Mouse (Mus musculus) cerebellum, adult (tissue): Measurements from ENCODE around the gene Mmp24.
"Not testable (repeated sequence)": the region's sequence is repeated elsewhere in the genome, so short reads cannot be mapped to it uniquely, and the experiment has no call there.

Experiments
- ATAC-seq: cut with Nextera tagmentation; 2 replicates; pipeline ENCODE4 v1.9.2; 2017; ENCODE audit warnings: mild to moderate bottlenecking, moderate library complexity, mixed read lengths; ENCODE audit not compliant: insufficient number of reproducible peaks, low FRiP score, low TSS enrichment

The Mmp24 gene

DNA sequence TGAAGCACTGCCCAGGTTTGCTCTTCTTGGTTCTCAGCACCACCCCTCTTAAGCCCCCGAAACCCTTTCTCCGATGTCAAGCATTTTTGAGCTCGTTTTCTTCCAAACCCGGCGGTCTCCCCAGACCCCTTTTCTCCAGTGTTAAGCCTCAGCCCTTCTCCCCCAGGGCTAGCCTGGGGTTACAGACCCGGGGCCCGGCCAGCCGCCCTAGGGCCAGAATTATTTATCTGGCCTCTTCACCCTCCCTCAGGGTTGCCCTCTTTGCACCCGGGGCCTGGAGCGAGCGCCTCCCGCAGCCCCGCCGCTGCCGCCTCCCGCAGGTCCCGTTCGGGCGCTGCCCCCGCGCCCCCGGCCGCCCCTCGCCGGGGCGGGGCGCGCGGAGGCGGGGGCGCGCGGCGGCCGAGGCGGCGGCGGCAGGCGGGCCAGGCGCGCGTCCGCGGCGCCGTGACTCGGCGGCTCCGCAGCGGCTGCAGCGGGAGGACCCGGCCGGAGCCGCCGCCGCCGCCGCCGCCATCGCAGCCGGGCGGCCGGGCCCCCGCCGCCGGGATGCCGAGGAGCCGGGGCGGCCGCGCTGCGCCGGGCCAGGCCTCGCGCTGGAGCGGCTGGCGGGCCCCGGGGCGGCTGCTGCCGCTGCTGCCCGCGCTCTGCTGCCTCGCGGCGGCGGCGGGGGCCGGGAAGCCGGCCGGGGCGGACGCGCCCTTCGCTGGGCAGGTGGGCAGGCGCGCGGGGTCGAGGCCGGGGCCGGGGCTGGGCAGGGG is at the start of gene Mmp24:
TSS of gene Mmp24 (plus strand) at position 416 of the 758 bp plus-strand sequence.
- no peak for ATAC-seq

GRCm38 (mm10) chr2:155726302-155726701 is 48.8 kb upstream of the Mmp24 start:
- no peak for ATAC-seq

DNA sequence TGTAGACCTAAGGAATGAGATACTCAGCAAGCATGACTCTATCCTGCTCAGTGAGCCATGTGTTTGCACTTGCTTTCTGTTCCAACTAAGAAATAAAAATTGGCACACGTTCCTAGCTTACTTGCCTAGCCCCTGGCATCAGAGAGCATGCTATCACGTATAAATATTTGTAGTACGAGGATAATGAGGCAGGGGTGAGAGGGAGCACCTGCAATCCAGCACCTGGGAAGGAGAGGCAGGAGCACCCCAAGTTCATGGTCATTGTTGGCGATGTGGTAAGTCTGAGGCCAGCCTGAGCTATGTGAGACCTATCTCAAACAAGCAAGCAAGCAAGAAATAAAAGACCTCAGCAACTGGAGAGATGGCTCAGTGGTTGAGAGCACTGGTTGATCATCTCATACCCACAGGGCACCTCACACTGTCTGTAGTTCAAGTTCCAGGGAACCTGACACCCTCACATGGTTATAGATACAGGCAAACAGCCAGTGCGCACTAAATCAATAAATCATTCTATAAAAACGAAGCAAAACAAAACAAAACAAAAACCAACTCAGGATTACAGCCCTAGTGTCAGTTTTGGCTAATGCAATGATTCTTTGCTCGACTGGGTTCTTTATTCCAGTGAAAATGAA is 47.3 kb upstream of the Mmp24 start:
- no peak for ATAC-seq

DNA sequence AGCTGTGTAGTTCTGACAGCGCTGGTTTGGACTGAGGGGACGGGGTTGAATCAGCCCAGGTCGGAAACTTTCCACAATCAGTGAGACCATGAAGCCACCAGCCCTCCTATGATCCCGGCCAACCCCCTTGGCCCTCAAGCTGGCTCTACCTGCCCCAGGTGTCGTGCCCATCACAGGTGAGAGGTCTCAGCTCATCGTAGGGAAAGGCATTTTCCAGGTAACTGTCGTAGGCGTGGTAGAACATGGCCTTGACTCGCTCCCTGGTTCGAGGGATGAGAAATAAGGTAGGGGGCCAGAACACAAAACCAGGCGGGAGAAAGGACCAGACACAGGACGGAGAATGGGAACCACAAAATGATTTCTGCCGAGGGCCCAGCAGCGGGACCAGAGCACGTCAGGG is 46.4 kb upstream of the Mmp24 start:
- ATAC-seq: no peak

DNA sequence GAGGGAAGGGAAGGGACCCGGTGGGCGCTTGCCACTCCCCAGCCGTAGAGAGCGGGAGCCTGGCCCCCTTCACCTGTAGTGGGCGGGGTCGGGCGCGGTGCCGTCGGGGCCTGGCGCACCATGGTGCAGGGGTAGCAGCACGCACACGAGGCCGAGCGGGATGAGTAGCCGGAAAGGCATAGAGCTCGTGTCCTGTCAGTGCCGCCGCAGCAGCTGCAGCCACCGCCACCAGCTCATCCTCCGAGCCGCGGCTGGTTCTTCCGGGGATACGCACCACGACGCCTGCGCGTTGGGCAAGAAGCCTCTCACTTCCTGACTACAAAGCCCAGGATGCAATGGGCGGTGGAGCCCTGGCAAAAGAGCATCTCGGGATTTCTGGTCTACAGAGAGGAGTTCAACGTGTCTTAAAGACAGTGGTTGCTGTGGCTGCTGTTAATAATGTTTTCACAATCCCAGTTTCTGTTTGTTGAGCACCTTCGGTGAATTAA is 45.9 kb upstream of the Mmp24 start, which contains the start of gene Edem2:
TSS of gene Edem2 (minus strand) at position 318 of the 488 bp plus-strand sequence.
- ATAC-seq: peak; percentile 95

DNA sequence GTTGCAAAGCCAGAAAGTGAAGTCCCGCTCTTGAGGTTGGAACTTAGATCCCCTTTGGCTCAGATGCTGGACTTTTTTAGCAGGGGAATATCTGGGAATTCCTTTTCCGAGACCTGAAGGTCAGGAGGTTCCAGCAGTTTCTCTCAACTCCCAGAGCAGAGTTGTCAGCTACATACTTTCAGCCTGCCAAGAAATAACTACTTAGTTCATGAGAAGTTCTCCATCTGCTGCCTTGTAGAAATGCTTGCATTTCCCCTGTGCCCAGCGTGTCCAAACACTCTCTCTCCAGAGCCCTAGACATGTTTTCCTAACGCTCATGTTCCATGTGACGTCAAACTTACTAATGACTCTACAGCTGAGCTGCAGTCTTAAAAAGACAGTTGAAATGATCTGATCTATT is 40.1 kb upstream of the Mmp24 start:
- no peak for ATAC-seq

- not testable (repeated sequence) for ATAC-seq
Measured at GRCm38 (mm10) chr2:155735766-155736165, 39.4 kb upstream of the Mmp24 start, which contains the start of gene Gm17581. Gene Gm17581, minus strand, starts transcription at chr2:155735866.

- no peak for ATAC-seq
Measured at GRCm38 (mm10) chr2:155736936-155737335, 38.2 kb upstream of the Mmp24 start.

- no peak for ATAC-seq
Measured at GRCm38 (mm10) chr2:155737803-155738202, 37.3 kb upstream of the Mmp24 start.

DNA sequence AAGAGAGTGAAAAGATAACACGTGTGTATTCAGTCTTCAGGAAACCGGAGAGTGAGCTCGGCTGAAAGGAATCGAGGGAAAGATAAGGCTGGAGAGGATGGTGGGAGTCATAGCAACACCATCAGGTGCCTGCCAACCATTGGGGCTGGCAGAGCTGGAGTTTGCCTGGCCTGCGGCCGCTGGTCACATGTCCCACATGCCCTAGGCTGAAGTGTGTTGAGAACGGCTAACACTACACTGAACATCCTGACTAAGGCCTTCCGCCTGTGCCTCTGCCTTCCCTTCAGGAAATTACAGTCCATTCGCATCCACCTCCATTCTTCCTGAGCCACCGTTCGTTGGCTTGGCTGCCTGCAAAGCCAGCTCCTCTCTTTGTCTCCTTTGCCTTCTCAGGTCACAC is 32.9 kb upstream of the Mmp24 start:
- ATAC-seq: no peak

- no peak for ATAC-seq
Measured at GRCm38 (mm10) chr2:155742931-155743337, 32.2 kb upstream of the Mmp24 start.

DNA sequence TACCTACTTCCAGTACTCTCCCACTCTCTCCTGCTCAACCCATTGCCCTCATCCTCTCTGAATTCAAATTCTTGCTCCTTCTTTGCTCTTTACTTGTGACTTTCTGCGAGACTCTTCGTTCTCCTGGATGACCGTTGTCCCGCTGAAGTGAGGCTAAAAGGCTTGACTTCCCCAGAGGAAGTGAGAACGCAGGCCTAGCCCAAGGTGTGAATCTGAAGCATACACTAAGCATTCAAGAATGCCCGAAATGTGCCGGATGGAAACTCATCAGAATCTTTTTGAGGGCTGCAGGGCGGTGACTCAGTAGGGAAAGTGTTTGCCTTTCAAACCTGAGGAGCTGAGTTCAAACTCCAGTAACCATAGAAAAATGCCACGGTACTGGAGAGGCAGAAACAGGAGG is 31.8 kb upstream of the Mmp24 start:
- no peak for ATAC-seq

GRCm38 (mm10) chr2:155745487-155745886 is 29.7 kb upstream of the Mmp24 start:
- no peak for ATAC-seq

GRCm38 (mm10) chr2:155749394-155749793 is 25.7 kb upstream of the Mmp24 start:
- ATAC-seq: no peak

- no peak for ATAC-seq
Measured at GRCm38 (mm10) chr2:155751014-155751786, 23.9 kb upstream of the Mmp24 start, which contains the start of gene Procr. Gene Procr, plus strand, starts transcription at chr2:155751117.

- no peak for ATAC-seq
Measured at GRCm38 (mm10) chr2:155755746-155756145, 19.4 kb upstream of the Mmp24 start.

- ATAC-seq: no peak; the same call in 1 of the 2 replicates
Measured at GRCm38 (mm10) chr2:155756855-155757566, 18.1 kb upstream of the Mmp24 start.

GRCm38 (mm10) chr2:155764679-155765418 is 10.3 kb upstream of the Mmp24 start:
- ATAC-seq: peak; percentile 56; the same call in 1 of the 2 replicates

DNA sequence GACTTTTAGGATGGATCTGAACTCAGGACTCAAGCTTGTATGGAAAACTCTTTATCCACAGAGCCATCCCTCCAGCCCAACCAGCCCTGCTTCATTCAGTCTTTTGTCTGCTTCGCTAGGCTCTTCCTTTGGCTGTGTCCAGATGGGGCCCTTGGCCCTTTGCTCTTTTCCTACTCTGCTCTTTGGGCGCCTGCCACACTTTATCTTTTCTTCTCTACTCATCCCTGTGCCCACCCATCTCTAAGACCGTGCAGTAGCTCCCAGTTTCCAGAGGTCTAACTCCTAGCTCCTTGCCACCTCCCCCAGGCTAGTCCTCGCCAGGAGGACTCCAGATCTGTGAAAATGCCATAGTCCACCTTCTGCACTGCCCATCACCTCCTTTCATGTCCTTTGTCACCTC is 1.5 kb upstream of the Mmp24 start:
- ATAC-seq: no peak
